Mouse (Mus musculus): Measurements from ENCODE around the gene Rabac1. TPM values are rescaled to one million over a fixed set of nuclear protein-coding genes. Genes with fewer than 3 reads are reported as not detected.

The Rabac1 gene
- polyA plus RNA-seq, 1 experiment from 2014 or later = 28.6 TPM

- H3K4me3 ChIP-seq (ENCODE audit: inconsistent target) = no peak overlapping the region
- 87% methylated on average over 12 of the region's 12 CpGs for whole genome bisulfite sequencing (ENCODE audit: missing documents)
- H3K27ac ChIP-seq = no peak overlapping the region
- H3K79me2 ChIP-seq (ENCODE audit: inconsistent target) = no peaks in the 10 kb centered on the region
- H3K36me3 ChIP-seq (ENCODE audit: inconsistent target) = peaks cover 10% of the 10 kb centered on the region; the same call in 1 of the 2 replicates
Observed at GRCm38 (mm10) chr7:24969805-24970204, 2.7 kb downstream of the Rabac1 start.

- H3K4me3 ChIP-seq (ENCODE audit: inconsistent target) = no peak overlapping the region
- peaks cover 10% of the 10 kb centered on the region; the same call in 1 of the 2 replicates for H3K36me3 ChIP-seq (ENCODE audit: inconsistent target)
- 90% methylated on average over 6 of the region's 6 CpGs for WGBS (ENCODE audit: missing documents)
Observed at GRCm38 (mm10) chr7:24968463-24968862, 4.1 kb downstream of the Rabac1 start.

DNA sequence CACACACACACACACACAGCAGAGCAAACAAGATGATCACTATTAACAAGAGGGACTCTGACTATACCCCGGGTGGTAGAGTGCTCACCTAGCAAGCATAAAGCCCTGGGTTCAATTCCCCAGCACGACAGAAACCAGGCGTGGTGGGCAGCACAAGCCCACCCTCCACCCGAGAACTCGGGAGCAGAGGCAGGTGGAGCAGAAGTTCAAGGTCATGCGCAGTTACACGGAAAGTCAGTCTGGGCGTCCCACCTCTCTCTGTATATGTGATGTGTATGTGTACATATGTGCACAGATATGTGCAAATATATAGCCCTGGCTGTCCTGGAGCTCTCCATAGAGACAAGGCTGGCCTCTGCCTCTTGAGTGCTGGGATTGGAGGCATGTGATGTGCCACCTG, 4.6 kb downstream of the Rabac1 start:
- H3K27ac ChIP-seq = no peak overlapping the region
- H3K79me2 ChIP-seq (ENCODE audit: inconsistent target) = no peaks in the 10 kb centered on the region
- 92% methylated on average over 7 of the region's 8 CpGs for WGBS (ENCODE audit: missing documents)
- H3K4me3 ChIP-seq (ENCODE audit: inconsistent target) = no peak overlapping the region
- peaks cover 10% of the 10 kb centered on the region; the same call in 1 of the 2 replicates for H3K36me3 ChIP-seq (ENCODE audit: inconsistent target)

More at GRCm38 (mm10) chr7:24968463-24968862, 4.1 kb downstream of the Rabac1 start:
- no peak overlapping the region for H3K27ac ChIP-seq
- no peaks in the 10 kb centered on the region for H3K79me2 ChIP-seq (ENCODE audit: inconsistent target)

DNA sequence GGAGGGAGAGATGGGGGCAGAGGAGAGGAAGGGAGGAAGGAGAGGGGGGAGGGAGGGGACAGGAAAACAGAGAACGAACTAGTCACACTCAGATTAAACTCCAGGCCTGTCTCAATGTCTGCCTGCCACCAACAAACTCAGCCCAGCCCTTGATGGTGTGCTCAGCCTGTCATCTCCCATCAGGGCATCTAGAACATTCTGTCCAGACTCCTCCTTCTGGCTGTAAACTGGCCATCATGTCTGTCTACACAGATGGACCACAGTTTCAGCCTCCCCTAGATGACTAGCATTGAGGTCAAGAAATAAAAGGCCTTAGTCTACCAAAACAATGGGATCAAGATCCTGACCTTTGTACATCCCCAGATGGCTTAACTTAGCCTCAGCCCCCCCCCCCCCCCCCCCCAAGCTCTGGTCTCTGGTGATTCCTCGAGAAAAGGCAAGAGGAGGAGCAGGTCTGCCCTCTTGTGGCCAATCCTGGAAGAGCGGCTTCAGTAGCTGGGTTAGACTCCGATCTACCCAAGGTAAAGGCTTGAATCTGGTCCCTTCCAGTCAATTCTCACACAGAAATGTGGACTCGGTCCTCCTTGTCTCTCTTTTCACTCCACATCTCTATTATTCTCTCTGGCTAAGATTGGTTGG, 7.5 kb downstream of the Rabac1 start:
- 11% methylated on average over 5 of the region's 5 CpGs for WGBS (ENCODE audit: missing documents)
- peaks cover 6% of the 10 kb centered on the region; the same call in 1 of the 2 replicates for H3K36me3 ChIP-seq (ENCODE audit: inconsistent target)
- no peak overlapping the region for H3K27ac ChIP-seq
- H3K4me3 ChIP-seq (ENCODE audit: inconsistent target) = no peak overlapping the region
- no peaks in the 10 kb centered on the region for H3K79me2 ChIP-seq (ENCODE audit: inconsistent target)

DNA sequence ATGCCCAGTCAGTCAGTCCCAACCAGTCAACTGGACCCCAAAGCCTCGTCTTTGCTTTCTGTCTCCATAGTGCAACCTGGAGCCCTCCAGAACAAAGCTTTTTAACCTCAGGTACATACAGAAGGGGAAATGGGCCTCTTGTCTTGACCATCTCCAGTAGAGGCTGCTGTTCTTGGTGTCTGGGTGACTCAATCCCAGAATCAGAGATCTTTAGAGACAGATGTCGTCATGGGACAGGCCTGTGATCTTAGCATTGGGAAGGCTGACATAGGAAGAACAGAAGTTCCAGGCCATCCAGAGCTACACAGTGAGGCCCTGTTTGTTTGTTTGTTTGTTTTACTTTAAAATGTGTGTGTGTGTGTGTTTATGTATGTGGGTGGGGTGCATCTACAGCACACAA, 8.3 kb downstream of the Rabac1 start:
- Histone ChIP-seq H3K27ac (no peak overlapping the region), H3K36me3 (ENCODE audit: inconsistent target) (no peaks in the 10 kb centered on the region), H3K4me3 (ENCODE audit: inconsistent target) (no peak overlapping the region), H3K79me2 (ENCODE audit: inconsistent target) (no peaks in the 10 kb centered on the region)
- 90% methylated on average over 2 of the region's 2 CpGs for WGBS (ENCODE audit: missing documents)

DNA sequence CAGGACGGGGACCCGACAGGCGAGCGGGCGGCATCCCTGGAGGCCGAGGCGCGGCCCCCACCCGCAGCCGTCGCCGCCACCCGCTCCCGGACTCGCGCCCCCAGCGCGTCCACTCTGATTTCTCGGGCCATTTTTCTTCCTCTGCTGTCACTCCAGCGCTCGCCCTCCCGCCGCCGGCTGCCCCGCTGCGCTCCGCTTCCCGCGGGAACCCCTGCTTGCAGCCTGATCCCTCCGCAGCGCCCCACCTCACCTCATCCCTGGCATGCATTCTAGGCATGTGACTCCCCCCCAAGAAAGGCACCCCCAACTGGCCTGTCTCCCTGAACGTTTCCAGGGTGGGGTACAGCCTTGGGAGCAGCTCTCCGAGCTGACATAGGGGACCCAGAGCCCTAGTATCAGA, 17.3 kb downstream of the Rabac1 start:
- H3K27ac ChIP-seq = no peak overlapping the region
- no peak overlapping the region for H3K4me3 ChIP-seq (ENCODE audit: inconsistent target)
- WGBS (ENCODE audit: missing documents) = 37% methylated on average over 27 of the region's 33 CpGs
- no peaks in the 10 kb centered on the region for H3K36me3 ChIP-seq (ENCODE audit: inconsistent target)
- H3K79me2 ChIP-seq (ENCODE audit: inconsistent target) = no peaks in the 10 kb centered on the region

DNA sequence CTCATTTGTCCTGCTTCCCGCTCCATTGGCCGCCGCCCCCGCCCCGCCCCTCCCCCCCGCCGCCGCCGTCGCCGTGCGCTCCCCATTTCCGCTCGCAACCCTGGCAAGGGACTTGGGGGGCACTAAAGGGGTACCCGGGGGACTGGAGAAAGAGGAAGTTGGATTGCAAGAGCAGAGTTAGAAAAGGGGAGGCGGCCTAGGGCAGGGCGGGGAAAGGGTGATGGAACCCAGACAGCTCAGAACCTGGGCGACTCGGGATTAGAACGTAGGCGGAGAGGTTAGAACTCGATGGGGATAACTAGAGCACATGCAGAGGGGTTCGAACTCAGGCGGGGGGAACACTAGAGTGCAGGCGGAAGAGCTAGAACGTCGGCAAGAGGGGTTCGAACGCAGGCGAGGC, 18.1 kb downstream of the Rabac1 start:
- Histone ChIP-seq H3K79me2 (ENCODE audit: inconsistent target) (no peaks in the 10 kb centered on the region), H3K27ac (no peak overlapping the region), H3K36me3 (ENCODE audit: inconsistent target) (no peaks in the 10 kb centered on the region), H3K4me3 (ENCODE audit: inconsistent target) (no peak overlapping the region)
- 3% methylated on average over 20 of the region's 30 CpGs for WGBS (ENCODE audit: missing documents)

- Histone ChIP-seq H3K4me3 (ENCODE audit: inconsistent target) (no peak overlapping the region), H3K27ac (no peak overlapping the region)
- 1% methylated on average over 24 of the region's 24 CpGs for WGBS (ENCODE audit: missing documents)
Observed at GRCm38 (mm10) chr7:24953966-24954365, 18.6 kb downstream of the Rabac1 start.

GRCm38 (mm10) chr7:24949958-24950623, 22.5 kb downstream of the Rabac1 start:
- WGBS (ENCODE audit: missing documents) = 10% methylated on average over 8 of the region's 8 CpGs
- H3K4me3 ChIP-seq (ENCODE audit: inconsistent target) = no peak overlapping the region

More at GRCm38 (mm10) chr7:24953966-24954365, 18.6 kb downstream of the Rabac1 start:
- Histone ChIP-seq H3K36me3 (ENCODE audit: inconsistent target) (no peaks in the 10 kb centered on the region), H3K79me2 (ENCODE audit: inconsistent target) (no peaks in the 10 kb centered on the region)

GRCm38 (mm10) chr7:24948774-24949173, 23.8 kb downstream of the Rabac1 start:
- H3K27ac ChIP-seq = no peak overlapping the region
- WGBS (ENCODE audit: missing documents) = 3% methylated on average over 28 of the region's 29 CpGs
- H3K36me3 ChIP-seq (ENCODE audit: inconsistent target) = no peaks in the 10 kb centered on the region
- no peak overlapping the region for H3K4me3 ChIP-seq (ENCODE audit: inconsistent target)
- H3K79me2 ChIP-seq (ENCODE audit: inconsistent target) = no peaks in the 10 kb centered on the region

More at GRCm38 (mm10) chr7:24949958-24950623, 22.5 kb downstream of the Rabac1 start:
- Histone ChIP-seq H3K79me2 (ENCODE audit: inconsistent target) (no peaks in the 10 kb centered on the region), H3K27ac (no peak overlapping the region), H3K36me3 (ENCODE audit: inconsistent target) (no peaks in the 10 kb centered on the region)

- no peak overlapping the region for H3K4me3 ChIP-seq (ENCODE audit: inconsistent target)
- no peaks in the 10 kb centered on the region for H3K36me3 ChIP-seq (ENCODE audit: inconsistent target)
- no peak overlapping the region for H3K27ac ChIP-seq
- H3K79me2 ChIP-seq (ENCODE audit: inconsistent target) = no peaks in the 10 kb centered on the region
- WGBS (ENCODE audit: missing documents) = 28% methylated on average over 7 of the region's 7 CpGs
Observed at GRCm38 (mm10) chr7:24947316-24948048, 25.1 kb downstream of the Rabac1 start.

DNA sequence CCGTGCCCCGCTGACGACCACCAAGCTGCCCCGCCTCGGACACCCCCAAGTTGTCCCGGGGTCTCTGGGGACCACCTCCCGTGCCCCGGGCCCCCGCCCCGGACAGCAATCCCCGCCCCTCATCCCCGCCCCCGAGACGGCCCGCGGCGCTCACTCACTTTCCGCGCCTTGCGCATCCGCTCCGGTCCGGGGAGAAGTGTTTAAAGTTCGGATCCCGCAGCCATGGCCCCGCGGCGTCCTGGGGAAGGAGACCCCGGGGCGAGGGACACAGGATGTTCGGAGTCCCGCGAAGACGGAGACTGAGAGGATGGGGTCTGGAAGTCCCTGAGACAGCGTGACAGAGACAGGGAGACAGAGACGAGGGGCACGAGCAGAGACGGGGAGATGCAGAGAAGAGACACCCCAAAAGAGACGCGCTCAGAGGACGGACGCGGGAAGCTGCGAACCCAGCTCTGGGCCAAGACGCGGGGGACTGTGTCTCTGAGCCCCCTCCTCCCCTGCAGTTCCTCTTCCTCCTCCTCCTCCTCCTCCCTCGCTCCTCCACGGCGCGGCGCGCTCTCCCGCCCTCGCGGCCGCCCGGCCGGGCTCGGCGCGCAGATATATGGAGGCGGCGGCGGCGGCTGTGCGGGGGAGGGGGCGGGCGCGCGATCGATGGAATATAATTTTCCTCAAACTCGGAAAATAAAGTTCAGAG, 28.1 kb downstream of the Rabac1 start, which contains the start of gene Gm4881:
Gene Gm4881 (minus strand): TSS at position 238 of the 694 bp plus-strand sequence.
- WGBS (ENCODE audit: missing documents) = 3% methylated on average over 44 of the region's 72 CpGs
- no peak within 1 kb of the TSS for H3K4me3 ChIP-seq (ENCODE audit: inconsistent target)
- H3K27ac ChIP-seq = no peak within 1 kb of the TSS
- H3K36me3 ChIP-seq (ENCODE audit: inconsistent target) = no peaks in the 10 kb centered on the region
- H3K79me2 ChIP-seq (ENCODE audit: inconsistent target) = no peaks in the 10 kb centered on the region

- H3K36me3 ChIP-seq (ENCODE audit: inconsistent target) = no peaks in the 10 kb centered on the region
- no peak overlapping the region for H3K27ac ChIP-seq
- 11% methylated on average over 6 of the region's 6 CpGs for WGBS (ENCODE audit: missing documents)
- no peak overlapping the region for H3K4me3 ChIP-seq (ENCODE audit: inconsistent target)
- no peaks in the 10 kb centered on the region for H3K79me2 ChIP-seq (ENCODE audit: inconsistent target)
Observed at GRCm38 (mm10) chr7:24943641-24944040, 28.9 kb downstream of the Rabac1 start.

GRCm38 (mm10) chr7:24931651-24932050, 40.9 kb downstream of the Rabac1 start:
- WGBS (ENCODE audit: missing documents) = 5% methylated on average over 14 of the region's 15 CpGs
- H3K4me3 ChIP-seq (ENCODE audit: inconsistent target) = no peak overlapping the region
- no peaks in the 10 kb centered on the region for H3K79me2 ChIP-seq (ENCODE audit: inconsistent target)
- no peak overlapping the region for H3K27ac ChIP-seq
- H3K36me3 ChIP-seq (ENCODE audit: inconsistent target) = no peaks in the 10 kb centered on the region; the same call in 1 of the 2 replicates
